Mouse (Mus musculus) liver, adult (tissue): ENCODE measurements at regions not wholly inside any gene's neighbourhood (a gene's known extent, or its start where the extent isn't known, plus 50 kb on each side); places are given as distances from the start of the nearest gene placed in this dataset.

Source experiments
- GATA4 ChIP-seq: IDR thresholded peaks from 2 replicates; pipeline ENCODE4 v1.6.1; 2014; ENCODE audit warnings: mild to moderate bottlenecking, low read length; ENCODE audit not compliant: insufficient replicate concordance

DNA sequence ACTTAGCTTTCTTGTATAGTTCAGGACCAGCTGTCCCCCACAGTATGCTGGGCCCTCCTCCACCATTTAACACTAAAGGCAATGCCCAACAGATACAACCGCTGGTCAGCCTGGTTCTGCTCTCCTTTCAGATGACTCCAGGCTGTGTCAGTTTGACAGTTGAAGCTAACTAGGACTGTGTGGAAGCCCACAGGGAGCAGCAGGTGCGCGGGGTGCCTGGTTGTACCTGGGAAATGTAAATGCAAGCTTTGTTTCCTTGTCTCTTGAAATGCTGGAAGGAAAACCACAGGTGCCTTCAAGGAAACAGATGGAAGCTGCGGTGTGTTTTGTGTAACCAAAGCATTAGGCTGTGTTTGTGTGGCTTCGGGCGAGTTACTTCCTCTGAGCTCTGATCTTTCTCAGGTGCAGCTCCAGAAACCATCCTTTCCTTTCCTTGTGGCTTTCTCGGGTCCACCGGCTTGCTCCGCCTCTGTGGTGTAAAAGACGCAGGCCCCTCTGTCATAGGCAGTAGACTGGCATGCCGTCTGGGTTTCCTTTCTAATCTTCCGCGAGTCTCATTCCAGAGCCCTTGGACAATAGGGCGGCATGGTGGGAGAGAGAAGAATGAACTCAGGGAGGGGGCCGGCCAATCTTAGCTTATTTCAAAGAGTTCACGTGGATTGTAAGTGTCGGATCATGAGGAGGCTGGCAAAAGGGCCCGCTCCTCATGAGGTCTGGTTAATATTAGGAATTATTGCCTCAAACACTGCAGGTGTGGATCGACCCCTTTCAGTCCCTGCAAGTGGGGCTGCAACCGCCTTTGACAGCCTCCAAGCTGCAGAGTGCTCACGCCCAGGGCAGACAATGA, 605.5 kb upstream of the Id2 start:
- no peak for TF ChIP-seq GATA4

DNA sequence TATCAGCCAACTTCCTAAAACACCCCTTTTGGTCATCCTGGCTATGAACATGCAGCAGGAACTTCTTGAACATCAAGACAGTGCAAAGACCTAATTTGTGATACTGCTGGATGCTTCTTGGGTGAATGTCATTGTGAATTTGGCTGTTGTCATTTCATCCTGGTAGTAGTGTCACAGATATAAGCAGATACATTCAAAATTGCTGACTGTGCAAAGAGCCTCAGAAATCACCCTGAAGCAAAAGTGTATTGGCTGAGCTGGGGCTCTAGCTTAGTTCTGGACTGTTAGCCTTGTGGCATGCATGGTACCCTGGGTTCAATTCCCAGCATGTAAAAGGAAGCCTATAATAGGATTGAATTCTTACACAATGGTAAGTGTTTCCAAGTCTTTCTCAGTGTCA, 590.1 kb upstream of the Id2 start:
- TF ChIP-seq GATA4: no peak

DNA sequence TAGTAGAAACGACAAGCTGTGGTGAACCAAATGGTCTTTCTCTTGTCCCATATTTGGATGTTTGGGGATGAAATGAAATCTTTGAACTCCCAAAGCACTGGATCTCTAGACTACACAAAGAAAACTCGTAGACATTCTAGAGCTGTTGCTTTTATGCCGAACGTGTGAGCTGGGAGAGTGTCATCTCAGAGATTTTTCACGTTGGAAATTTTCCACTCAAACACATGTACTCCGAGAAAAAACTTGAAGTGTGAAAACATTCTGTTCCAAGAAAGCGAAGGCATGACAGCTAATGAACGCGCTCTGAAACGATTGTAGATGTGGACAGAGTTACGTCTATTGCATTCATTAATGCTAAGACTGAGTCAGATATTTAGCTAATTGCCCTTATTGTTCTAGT, 579.7 kb upstream of the Id2 start:
- TF ChIP-seq GATA4: no peak

DNA sequence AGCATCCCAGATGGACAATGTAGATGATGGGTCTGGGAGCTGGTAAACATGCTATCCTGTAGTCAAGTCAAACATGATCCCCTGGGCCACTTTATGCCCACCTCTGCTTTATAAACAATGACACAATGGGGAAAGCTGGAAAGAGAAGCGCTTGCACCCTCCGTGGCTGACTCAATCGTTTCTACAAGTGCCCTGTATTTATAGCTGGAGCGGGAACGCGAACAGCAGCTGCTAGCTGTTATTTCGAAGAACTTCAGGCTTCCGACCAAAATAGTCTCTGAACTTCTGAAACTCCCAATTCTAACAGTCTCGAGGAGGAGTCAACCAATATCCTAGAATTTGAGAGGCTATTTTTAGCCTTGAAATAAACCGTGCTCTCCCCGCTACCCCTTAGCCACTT, 571.4 kb upstream of the Id2 start:
- TF ChIP-seq GATA4: no peak

GRCm38 (mm10) chr12:25654456-25654855, 557.5 kb upstream of the Id2 start:
- TF ChIP-seq GATA4: no peak

- no peak for TF ChIP-seq GATA4
Measured at GRCm38 (mm10) chr12:25650237-25650636, 553.3 kb upstream of the Id2 start.

DNA sequence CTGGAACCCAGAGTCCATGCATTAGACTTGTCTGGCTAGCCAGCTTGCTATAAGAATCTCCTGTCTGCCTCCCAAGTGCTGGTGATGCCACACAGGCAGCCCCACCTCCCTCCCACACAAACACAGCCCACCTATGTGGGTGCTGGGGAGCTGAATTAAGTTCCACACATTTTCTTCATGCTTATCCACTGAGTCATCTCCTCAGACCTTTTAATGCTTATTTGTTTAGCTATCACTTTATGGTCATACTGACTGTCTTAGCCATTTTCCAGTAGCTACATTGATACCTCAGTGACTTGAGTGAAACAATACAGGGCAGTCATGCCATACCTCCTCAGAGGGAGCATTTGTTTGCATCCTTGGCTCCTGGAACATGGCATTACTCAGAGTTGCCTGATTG, 531.1 kb upstream of the Id2 start:
- no peak for TF ChIP-seq GATA4

- TF ChIP-seq GATA4: no peak
Measured at GRCm38 (mm10) chr12:25625858-25626257, 528.9 kb upstream of the Id2 start.

GRCm38 (mm10) chr12:25623449-25623848, 526.5 kb upstream of the Id2 start:
- no peak for TF ChIP-seq GATA4

- TF ChIP-seq GATA4: no peak
Measured at GRCm38 (mm10) chr12:25621142-25621541, 524.2 kb upstream of the Id2 start.

- no peak for TF ChIP-seq GATA4
Measured at GRCm38 (mm10) chr12:25617521-25617920, 520.6 kb upstream of the Id2 start.

DNA sequence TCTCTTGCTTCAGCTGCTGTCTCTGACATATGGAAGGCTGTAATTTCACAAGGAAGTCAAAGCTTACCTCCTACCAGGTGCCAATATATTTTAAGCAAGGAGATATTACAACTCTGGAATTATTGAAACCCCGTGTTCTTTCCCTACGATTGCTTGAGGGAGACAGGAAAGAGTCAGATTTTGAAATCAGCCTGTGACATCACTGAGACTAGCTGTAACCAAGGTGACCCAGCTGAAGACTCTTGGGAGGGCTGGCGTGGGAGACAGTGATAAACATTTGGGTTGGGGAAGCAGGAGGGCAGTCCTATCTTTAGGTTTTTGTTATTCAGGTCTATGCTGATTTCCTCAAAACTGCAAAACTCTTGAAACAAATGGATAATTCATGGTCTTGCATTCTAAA, 518.4 kb upstream of the Id2 start:
- no peak for TF ChIP-seq GATA4

- TF ChIP-seq GATA4: no peak
Measured at GRCm38 (mm10) chr12:25613473-25613872, 516.5 kb upstream of the Id2 start.

GRCm38 (mm10) chr12:25609045-25609444, 512.1 kb upstream of the Id2 start:
- no peak for TF ChIP-seq GATA4

GRCm38 (mm10) chr12:25605396-25605795, 508.5 kb upstream of the Id2 start:
- no peak for TF ChIP-seq GATA4

DNA sequence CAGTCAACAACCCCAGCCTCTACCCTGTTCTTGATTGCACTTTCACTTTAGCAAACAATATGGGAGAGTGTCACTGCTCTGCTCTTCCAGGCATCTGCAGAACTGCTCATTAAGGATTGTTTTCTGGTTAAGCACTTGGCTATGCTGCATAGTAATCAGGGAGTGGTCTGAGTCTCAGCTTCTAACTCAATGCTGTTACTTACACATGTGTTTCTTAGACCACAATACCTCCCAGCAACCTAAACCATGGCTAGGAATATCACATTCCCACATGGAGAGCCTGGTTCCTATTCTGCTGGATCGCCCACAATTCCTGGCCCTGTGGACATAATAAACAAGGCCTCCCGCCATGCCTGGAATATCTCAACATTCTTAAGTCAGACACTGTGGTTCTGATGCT, 493.3 kb upstream of the Id2 start:
- TF ChIP-seq GATA4: no peak

- no peak for TF ChIP-seq GATA4
Measured at GRCm38 (mm10) chr12:25585746-25586145, 488.8 kb upstream of the Id2 start.

DNA sequence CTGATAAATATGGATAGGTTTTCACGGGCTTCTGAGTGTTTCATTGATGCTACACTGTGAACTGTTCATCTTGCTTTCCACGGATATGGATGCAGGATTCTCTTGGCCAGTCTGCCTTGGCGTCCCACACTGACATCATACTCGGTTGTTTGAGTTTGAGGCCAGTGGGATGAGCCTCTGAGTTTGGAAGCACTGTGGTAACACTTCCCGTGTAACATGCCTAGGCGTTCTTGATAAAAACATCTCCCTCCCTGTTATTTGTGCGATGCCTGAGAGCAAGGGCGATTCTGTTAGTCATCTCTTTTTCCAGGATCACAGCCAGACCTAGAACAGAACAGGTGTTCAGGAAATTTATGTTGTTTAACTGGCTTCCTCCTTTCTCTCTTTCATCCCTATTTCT, 482.5 kb upstream of the Id2 start:
- no peak for TF ChIP-seq GATA4

- no peak for TF ChIP-seq GATA4
Measured at GRCm38 (mm10) chr12:25565131-25565530, 468.2 kb upstream of the Id2 start.
